Mouse (Mus musculus) small intestine, adult 2 months (tissue): ENCODE measurements around the gene Tspear. TPM values are rescaled to one million over a fixed set of nuclear protein-coding genes. Genes with fewer than 3 reads are reported as not detected.
"Not testable (repeated sequence)": the region's sequence is repeated elsewhere in the genome, so short reads cannot be mapped to it uniquely, and the experiment has no call there.

Source experiments
- H3K27ac ChIP-seq: fragments of 200-500 bp; 2 replicates; pipeline ENCODE4 v1.5.1; 2012; ENCODE audit warnings: low read depth, low read length, control low read depth, inconsistent platforms; ENCODE audit not compliant: insufficient read depth
- H3K27me3 ChIP-seq: fragments of 200-500 bp; 2 replicates; pipeline ENCODE4 v1.6.1; 2012; ENCODE audit warnings: mild to moderate bottlenecking, moderate library complexity, low read length, inconsistent platforms; ENCODE audit not compliant: control insufficient read depth, insufficient read depth
- H3K36me3 ChIP-seq: fragments of 200-500 bp; 2 replicates; pipeline ENCODE4 v1.6.1; 2012; ENCODE audit warnings: mild to moderate bottlenecking, low read length, control low read depth, inconsistent platforms; ENCODE audit not compliant: control insufficient read depth, insufficient read depth
- H3K4me1 ChIP-seq: fragments of 200-500 bp; 2 replicates; pipeline ENCODE4 v1.6.1; 2012; ENCODE audit warnings: low read length, inconsistent platforms, mixed read lengths; ENCODE audit not compliant: control insufficient read depth, insufficient read depth, insufficient read length
- H3K4me3 ChIP-seq: fragments of 200-500 bp; 2 replicates; pipeline ENCODE4 v1.5.1; 2012; ENCODE audit warnings: low read depth, mild to moderate bottlenecking, control low read depth, inconsistent platforms, low read length, moderate library complexity
- CTCF ChIP-seq: fragments of 200-500 bp; IDR thresholded peaks from 2 replicates; pipeline ENCODE4 v1.5.1; 2012; ENCODE audit warnings: low read depth, mild to moderate bottlenecking, control low read depth, inconsistent platforms, low read length, moderate library complexity, mixed read lengths; ENCODE audit not compliant: insufficient replicate concordance, insufficient read length; ENCODE audit errors: extremely low read depth
- POLR2A ChIP-seq: fragments of 200-500 bp; IDR thresholded peaks from 2 replicates; pipeline ENCODE4 v1.6.1; 2012; ENCODE audit warnings: low read depth, mild to moderate bottlenecking, control low read depth, inconsistent platforms, low read length, moderate library complexity
- WGBS: fragments of 180-500 bp; shearing (Covaris S2); methylation state at CpG from one replicate; pipeline ENCODE4 v1.1.7; 2018; 5-methylcytosine and 5-hydroxymethylcytosine counted together
- polyA plus RNA-seq: library from polyadenylated mRNA; depleted of rRNA; stranded (reverse); fragments of >200 nt; gene quantifications from 2 replicates; pipeline ENCODE4 v1.2.3, GENCODE M21; 2012

The Tspear gene
- polyA plus RNA-seq, 1 experiment: 0.33 TPM

- H3K36me3 ChIP-seq: no peaks in the 10 kb centered on the region
- H3K4me3 ChIP-seq: no peak overlapping the region
- WGBS: 79% methylated on average over 4 of the region's 4 CpGs
- no peaks in the 10 kb centered on the region for H3K4me1 ChIP-seq
- TF ChIP-seq POLR2A (no peak), CTCF (no peak)
- H3K27ac ChIP-seq: no peak overlapping the region
- H3K27me3 ChIP-seq: no peaks in the 10 kb centered on the region
Observed at GRCm38 (mm10) chr10:77738929-77739328, 52.6 kb downstream of the Tspear start.

GRCm38 (mm10) chr10:77741924-77742688, 55.7 kb downstream of the Tspear start, which contains the start of gene Gm18596:
Gm18596 (minus strand) TSS chr10:77742638.
- not testable (repeated sequence) for H3K27me3 ChIP-seq, H3K4me3 ChIP-seq, H3K27ac ChIP-seq, H3K4me1 ChIP-seq, H3K36me3 ChIP-seq
- WGBS: 51% methylated on average over 4 of the region's 5 CpGs

- not testable (repeated sequence) for H3K27me3 ChIP-seq, H3K4me3 ChIP-seq, H3K27ac ChIP-seq, H3K4me1 ChIP-seq, H3K36me3 ChIP-seq
- 84% methylated on average over 1 of the region's 1 CpGs for WGBS
Observed at GRCm38 (mm10) chr10:77750686-77751085, 64.3 kb downstream of the Tspear start.

DNA sequence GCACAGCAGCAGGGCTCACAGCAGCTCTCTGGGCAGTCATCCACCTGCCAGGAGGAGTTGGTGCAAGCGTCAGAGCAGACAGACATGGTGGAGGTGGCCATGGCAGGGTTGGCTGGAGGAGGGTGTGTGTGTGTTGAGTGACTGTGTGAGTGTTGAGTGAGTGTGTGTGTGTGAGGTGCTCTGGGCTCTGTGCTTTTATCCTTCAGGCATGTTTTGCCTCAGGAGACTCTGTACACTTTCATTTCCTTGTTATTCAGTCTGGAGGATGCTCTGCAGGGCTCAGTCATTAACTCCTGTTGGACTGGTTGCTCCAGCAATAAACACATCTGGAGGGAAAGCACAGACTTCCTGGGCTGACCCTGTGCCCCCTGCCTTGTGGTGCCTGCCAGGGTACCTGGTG, 64.9 kb downstream of the Tspear start, which contains the start of gene Gm9736:
Gene Gm9736 (minus strand): TSS at position 101 of the 400 bp plus-strand sequence.
- not testable (repeated sequence) for H3K4me3 ChIP-seq, H3K36me3 ChIP-seq, H3K4me1 ChIP-seq, H3K27ac ChIP-seq, H3K27me3 ChIP-seq
- WGBS: 60% methylated on average over 1 of the region's 1 CpGs

DNA sequence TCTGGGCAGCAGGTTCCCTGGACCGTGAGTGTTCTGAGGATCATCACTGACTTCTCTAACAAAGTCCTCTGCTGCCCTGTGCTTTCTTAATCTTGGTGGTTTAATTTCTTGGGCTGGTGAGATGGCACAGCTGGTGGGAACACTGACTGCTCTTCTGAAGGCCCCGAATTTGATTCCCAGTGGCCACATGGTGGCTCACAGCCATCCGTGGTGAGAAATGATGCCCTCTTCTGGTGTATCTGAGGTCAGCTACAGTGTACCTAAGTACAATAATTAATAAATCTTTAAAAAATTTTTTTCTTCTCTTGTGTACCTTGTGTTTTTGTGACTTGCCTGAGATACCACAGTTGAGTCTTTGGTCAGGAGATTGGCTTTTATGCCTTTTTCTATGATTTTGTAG, 65.9 kb downstream of the Tspear start:
- H3K4me3 ChIP-seq, H3K27ac ChIP-seq, H3K4me1 ChIP-seq, H3K27me3 ChIP-seq, H3K36me3 ChIP-seq: not testable (repeated sequence)
- WGBS: 56% methylated on average over 3 of the region's 3 CpGs

- Histone ChIP-seq H3K4me3 (no peak overlapping the region), H3K4me1 (no peaks in the 10 kb centered on the region)
Observed at GRCm38 (mm10) chr10:77753448-77753847, 67.1 kb downstream of the Tspear start.

GRCm38 (mm10) chr10:77759582-77759981, 73.2 kb downstream of the Tspear start, which contains the start of gene Gm3233:
Gm3233 (minus strand) TSS chr10:77759682.
- no CpG with 5 or more reads among the region's 1 CpGs for WGBS
- H3K27ac ChIP-seq: not testable (repeated sequence)

More at GRCm38 (mm10) chr10:77753448-77753847, 67.1 kb downstream of the Tspear start:
- H3K27ac ChIP-seq: no peak overlapping the region
- TF ChIP-seq POLR2A: no peak
- no peak for TF ChIP-seq CTCF
- no peaks in the 10 kb centered on the region for H3K36me3 ChIP-seq
- no peaks in the 10 kb centered on the region for H3K27me3 ChIP-seq

DNA sequence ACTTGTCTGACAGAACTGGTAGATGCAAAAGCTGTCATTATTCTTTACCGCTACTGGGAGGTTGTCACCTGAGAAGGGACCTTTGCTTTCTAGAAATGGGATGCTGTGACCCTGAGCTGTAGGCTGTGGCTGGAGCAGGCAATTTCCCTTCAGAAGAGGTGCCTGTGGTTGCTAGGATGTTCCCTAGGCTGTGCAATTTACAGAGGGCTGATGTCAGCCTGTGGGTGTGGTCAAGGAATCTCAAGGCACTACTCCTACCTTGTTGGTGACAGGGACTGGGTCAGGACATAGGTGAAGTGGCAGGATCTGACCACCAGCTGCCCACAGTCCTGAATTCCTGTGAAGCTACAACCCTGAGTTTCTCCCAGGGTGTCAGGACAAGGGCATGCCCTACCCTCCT, 83.4 kb downstream of the Tspear start:
- WGBS: 71% methylated on average over 1 of the region's 1 CpGs
- H3K27me3 ChIP-seq: no peaks in the 10 kb centered on the region

More at GRCm38 (mm10) chr10:77759582-77759981, 73.2 kb downstream of the Tspear start, which contains the start of gene Gm3233:
- not testable (repeated sequence) for H3K4me1 ChIP-seq, H3K27me3 ChIP-seq, H3K4me3 ChIP-seq, H3K36me3 ChIP-seq

GRCm38 (mm10) chr10:77771225-77771624, 84.9 kb downstream of the Tspear start, which contains the start of gene Gm3238:
Gm3238 (minus strand) TSS chr10:77771325.
- H3K4me3 ChIP-seq, H3K27me3 ChIP-seq, H3K4me1 ChIP-seq, H3K36me3 ChIP-seq, H3K27ac ChIP-seq: not testable (repeated sequence)
- WGBS: no CpG with 5 or more reads among the region's 1 CpGs

More for the DNA sequence above, 83.4 kb downstream of the Tspear start:
- Histone ChIP-seq H3K4me3 (no peak overlapping the region), H3K4me1 (no peaks in the 10 kb centered on the region), H3K27ac (no peak overlapping the region), H3K36me3 (no peaks in the 10 kb centered on the region)
- no peak for TF ChIP-seq POLR2A
- no peak for TF ChIP-seq CTCF

DNA sequence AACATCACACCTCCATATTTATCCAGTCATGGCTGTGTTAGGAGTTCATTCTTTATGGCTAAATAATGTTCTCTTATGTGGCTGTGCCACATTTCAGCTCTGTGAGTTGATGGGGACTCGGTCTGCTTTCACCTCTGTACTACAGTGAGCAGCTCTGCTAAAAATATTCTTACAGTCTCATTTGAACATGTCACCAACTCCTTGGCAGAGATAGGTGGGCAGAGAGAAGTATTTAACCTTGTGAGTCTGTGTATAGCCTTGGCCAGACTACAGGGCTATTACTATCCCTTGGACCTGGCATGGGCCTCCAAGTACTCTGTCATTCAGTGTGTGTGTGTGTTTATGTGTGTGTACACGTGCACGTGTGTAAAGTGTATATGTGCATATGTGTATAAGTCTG, 85.8 kb downstream of the Tspear start:
- not testable (repeated sequence) for H3K27me3 ChIP-seq, H3K27ac ChIP-seq, H3K4me3 ChIP-seq, H3K36me3 ChIP-seq, H3K4me1 ChIP-seq
- WGBS: 80% methylated on average over 3 of the region's 3 CpGs

DNA sequence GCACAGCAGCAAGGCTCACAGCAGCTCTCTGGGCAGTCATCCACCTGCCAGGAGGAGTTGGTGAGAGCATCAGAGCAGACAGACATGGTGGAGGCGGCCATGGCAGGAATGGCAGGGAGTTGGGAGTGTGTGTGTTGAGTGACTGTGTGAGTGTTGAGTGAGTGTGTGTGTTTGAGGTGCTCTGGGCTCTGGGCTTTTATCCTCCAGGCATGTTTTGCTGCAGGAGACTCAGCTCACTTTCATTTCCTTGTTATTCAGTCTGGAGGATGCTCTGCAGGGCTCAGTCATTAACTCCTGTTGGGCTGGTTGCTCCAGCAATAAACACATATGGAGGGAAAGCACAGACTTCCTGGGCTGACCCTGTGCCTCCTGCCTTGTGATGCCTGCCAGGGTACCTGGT, 90.5 kb downstream of the Tspear start, which contains the start of gene Gm7138:
Gene Gm7138 (minus strand): TSS at position 101 of the 400 bp plus-strand sequence.
- 20% methylated on average over 1 of the region's 1 CpGs for WGBS
- not testable (repeated sequence) for H3K27ac ChIP-seq, H3K4me3 ChIP-seq, H3K36me3 ChIP-seq, H3K4me1 ChIP-seq, H3K27me3 ChIP-seq
